Mouse (Mus musculus) small intestine, adult 2 months (tissue): ENCODE measurements at regions not wholly inside any gene's neighbourhood (a gene's known extent, or its start where the extent isn't known, plus 50 kb on each side); places are given as distances from the start of the nearest gene placed in this dataset.

Experiments used
- H3K27ac ChIP-seq: fragments of 200-500 bp; 2 replicates; pipeline ENCODE4 v1.5.1; 2012; ENCODE audit warnings: low read depth, low read length, control low read depth, inconsistent platforms; ENCODE audit not compliant: insufficient read depth
- H3K27me3 ChIP-seq: fragments of 200-500 bp; 2 replicates; pipeline ENCODE4 v1.6.1; 2012; ENCODE audit warnings: mild to moderate bottlenecking, moderate library complexity, low read length, inconsistent platforms; ENCODE audit not compliant: control insufficient read depth, insufficient read depth
- H3K36me3 ChIP-seq: fragments of 200-500 bp; 2 replicates; pipeline ENCODE4 v1.6.1; 2012; ENCODE audit warnings: mild to moderate bottlenecking, low read length, control low read depth, inconsistent platforms; ENCODE audit not compliant: control insufficient read depth, insufficient read depth
- H3K4me1 ChIP-seq: fragments of 200-500 bp; 2 replicates; pipeline ENCODE4 v1.6.1; 2012; ENCODE audit warnings: low read length, inconsistent platforms, mixed read lengths; ENCODE audit not compliant: control insufficient read depth, insufficient read depth, insufficient read length
- H3K4me3 ChIP-seq: fragments of 200-500 bp; 2 replicates; pipeline ENCODE4 v1.5.1; 2012; ENCODE audit warnings: low read depth, mild to moderate bottlenecking, control low read depth, inconsistent platforms, low read length, moderate library complexity
- CTCF ChIP-seq: fragments of 200-500 bp; IDR thresholded peaks from 2 replicates; pipeline ENCODE4 v1.5.1; 2012; ENCODE audit warnings: low read depth, mild to moderate bottlenecking, control low read depth, inconsistent platforms, low read length, moderate library complexity, mixed read lengths; ENCODE audit not compliant: insufficient replicate concordance, insufficient read length; ENCODE audit errors: extremely low read depth
- POLR2A ChIP-seq: fragments of 200-500 bp; IDR thresholded peaks from 2 replicates; pipeline ENCODE4 v1.6.1; 2012; ENCODE audit warnings: low read depth, mild to moderate bottlenecking, control low read depth, inconsistent platforms, low read length, moderate library complexity
- WGBS: fragments of 180-500 bp; shearing (Covaris S2); methylation state at CpG from one replicate; pipeline ENCODE4 v1.1.7; 2018; 5-methylcytosine and 5-hydroxymethylcytosine counted together

- H3K4me3 ChIP-seq, result no peak overlapping the region
- no peak overlapping the region for H3K27ac ChIP-seq
- H3K36me3 ChIP-seq, result no peaks in the 10 kb centered on the region
- H3K27me3 ChIP-seq, result no peaks in the 10 kb centered on the region
- WGBS, result 67% methylated on average over 2 of the region's 2 CpGs
- no peak for TF ChIP-seq POLR2A
- no peaks in the 10 kb centered on the region for H3K4me1 ChIP-seq
Measured at GRCm38 (mm10) chr13:85359621-85360020, 70.7 kb upstream of the Rasa1 start.

- no peak overlapping the region for H3K27ac ChIP-seq
- H3K4me1 ChIP-seq, result no peaks in the 10 kb centered on the region
- no peak overlapping the region for H3K4me3 ChIP-seq
- TF ChIP-seq CTCF (no peak), POLR2A (no peak)
- H3K36me3 ChIP-seq, result no peaks in the 10 kb centered on the region
- 79% methylated on average over 6 of the region's 6 CpGs for WGBS
- no peaks in the 10 kb centered on the region for H3K27me3 ChIP-seq
Measured at GRCm38 (mm10) chr13:85359143-85359542, 70.2 kb upstream of the Rasa1 start.

GRCm38 (mm10) chr13:85352061-85352460 lies 63.1 kb upstream of the Rasa1 start:
- TF ChIP-seq POLR2A (no peak), CTCF (no peak)

More at GRCm38 (mm10) chr13:85352061-85352460, 63.1 kb upstream of the Rasa1 start:
- Histone ChIP-seq H3K4me1 (no peaks in the 10 kb centered on the region), H3K27ac (no peak overlapping the region), H3K27me3 (no peaks in the 10 kb centered on the region), H3K4me3 (no peak overlapping the region), H3K36me3 (no peaks in the 10 kb centered on the region)
- 67% methylated on average over 3 of the region's 3 CpGs for WGBS
